Mouse (Mus musculus) liver, embryonic 15.5 days (tissue): ENCODE measurements around the gene Zmynd19. TPM values are rescaled to one million over a fixed set of nuclear protein-coding genes. Genes with fewer than 3 reads are reported as not detected.
A peak's percentile ranks its signal among the peaks of the same experiment; 100 is the strongest.

Experiments
- ATAC-seq: fragments of 200-750 bp; cut with Nextera tagmentation; 2 replicates; pipeline ENCODE4 v1.8.0; 2017; ENCODE audit warnings: moderate number of reproducible peaks, mild to moderate bottlenecking, moderate library complexity; ENCODE audit not compliant: insufficient read depth
- H3K27ac ChIP-seq: fragments of 300-500 bp; sonication (generic); replicated peaks from 2 replicates; pipeline ENCODE4 v1.5.1; 2015; ENCODE audit warnings: mild to moderate bottlenecking, inconsistent platforms
- H3K27me3 ChIP-seq: fragments of 300-500 bp; sonication (generic); 2 replicates; pipeline ENCODE4 v1.6.1; 2015; ENCODE audit warnings: mild to moderate bottlenecking, inconsistent platforms
- H3K36me3 ChIP-seq: fragments of 300-500 bp; sonication (generic); replicated peaks from 2 replicates; pipeline ENCODE4 v1.6.1; 2015; ENCODE audit warnings: moderate library complexity, mild to moderate bottlenecking, inconsistent platforms
- H3K4me1 ChIP-seq: fragments of 300-500 bp; sonication (generic); replicated peaks from 2 replicates; pipeline ENCODE4 v1.6.1; 2015; ENCODE audit warnings: inconsistent platforms
- H3K4me2 ChIP-seq: fragments of 300-500 bp; sonication (generic); 2 replicates; pipeline ENCODE4 v1.6.1; 2015; ENCODE audit warnings: moderate library complexity, mild to moderate bottlenecking, inconsistent platforms
- H3K4me3 ChIP-seq: fragments of 300-500 bp; sonication (generic); replicated peaks from 2 replicates; pipeline ENCODE4 v1.5.1; 2015; ENCODE audit warnings: mild to moderate bottlenecking, inconsistent platforms
- H3K9ac ChIP-seq: fragments of 300-500 bp; sonication (generic); 2 replicates; pipeline ENCODE4 v1.6.1; 2015; ENCODE audit warnings: moderate library complexity, mild to moderate bottlenecking, inconsistent platforms
- H3K9me3 ChIP-seq: fragments of 300-500 bp; sonication (generic); replicated peaks from 2 replicates; pipeline ENCODE4 v1.6.1; 2016; ENCODE audit warnings: inconsistent platforms
- WGBS: fragments of 180-500 bp; shearing (Covaris S2); methylation state at CpG from one replicate; pipeline ENCODE4 v1.1.7; 2015; ENCODE audit warnings: mixed read lengths; ENCODE audit not compliant: insufficient replicate concordance; 5-methylcytosine and 5-hydroxymethylcytosine counted together
- polyA plus RNA-seq: library from polyadenylated mRNA; unstranded; fragments of >200 nt; fragmentation: Nextera tagmentation; extraction: Ambion mirVana; gene quantifications from 2 replicates; pipeline ENCODE4 v1.2.1, GENCODE M21; 2015

Gene Zmynd19
- polyA plus RNA-seq, 1 experiment from 2014 or later: 10.7 TPM

GRCm38 (mm10) chr2:24919839-24920175 lies 29.8 kb upstream of the Zmynd19 start:
- WGBS: 9% methylated on average over 8 of the region's 8 CpGs
- H3K27ac ChIP-seq: peak overlapping the region; percentile 81
- H3K4me2 ChIP-seq: peak overlapping the region; percentile 72
- H3K9me3 ChIP-seq: no peaks in the 10 kb centered on the region
- peaks cover 25% of the 10 kb centered on the region for H3K4me1 ChIP-seq
- peak overlapping the region; percentile 97 for H3K4me3 ChIP-seq
- H3K9ac ChIP-seq: peak overlapping the region; percentile 64
- peak; percentile 50 for ATAC-seq
- H3K27me3 ChIP-seq: no peaks in the 10 kb centered on the region
- no peaks in the 10 kb centered on the region for H3K36me3 ChIP-seq

GRCm38 (mm10) chr2:24923561-24923960 lies 26.0 kb upstream of the Zmynd19 start:
- Histone ChIP-seq H3K4me2 (no peak overlapping the region), H3K4me1 (peaks cover 16% of the 10 kb centered on the region), H3K9ac (no peak overlapping the region), H3K36me3 (no peaks in the 10 kb centered on the region), H3K27ac (no peak overlapping the region), H3K4me3 (no peak overlapping the region), H3K9me3 (no peaks in the 10 kb centered on the region), H3K27me3 (no peaks in the 10 kb centered on the region)
- WGBS: 45% methylated on average over 2 of the region's 2 CpGs
- no peak for ATAC-seq

- peaks cover 9% of the 10 kb centered on the region for H3K4me1 ChIP-seq
Measured at GRCm38 (mm10) chr2:24925284-24925683, 24.3 kb upstream of the Zmynd19 start.

GRCm38 (mm10) chr2:24926345-24926964 lies 23.1 kb upstream of the Zmynd19 start:
- Histone ChIP-seq H3K4me3 (no peak overlapping the region), H3K9me3 (no peaks in the 10 kb centered on the region), H3K9ac (no peak overlapping the region), H3K27me3 (no peaks in the 10 kb centered on the region), H3K4me2 (no peak overlapping the region), H3K4me1 (peaks cover 6% of the 10 kb centered on the region), H3K27ac (no peak overlapping the region), H3K36me3 (no peaks in the 10 kb centered on the region)
- no peak for ATAC-seq
- 68% methylated on average over 9 of the region's 9 CpGs for WGBS

More at GRCm38 (mm10) chr2:24925284-24925683, 24.3 kb upstream of the Zmynd19 start:
- H3K9ac ChIP-seq: no peak overlapping the region
- no peak overlapping the region for H3K27ac ChIP-seq
- 76% methylated on average over 8 of the region's 8 CpGs for WGBS
- H3K4me3 ChIP-seq: no peak overlapping the region
- no peaks in the 10 kb centered on the region for H3K36me3 ChIP-seq
- no peak overlapping the region for H3K4me2 ChIP-seq
- no peaks in the 10 kb centered on the region for H3K27me3 ChIP-seq
- no peaks in the 10 kb centered on the region for H3K9me3 ChIP-seq
- no peak for ATAC-seq

GRCm38 (mm10) chr2:24926965-24927358 lies 22.6 kb upstream of the Zmynd19 start:
- no peaks in the 10 kb centered on the region for H3K36me3 ChIP-seq
- no peaks in the 10 kb centered on the region for H3K9me3 ChIP-seq
- no peak overlapping the region for H3K27ac ChIP-seq
- peaks cover 6% of the 10 kb centered on the region for H3K4me1 ChIP-seq
- no peak for ATAC-seq
- H3K27me3 ChIP-seq: no peaks in the 10 kb centered on the region
- no peak overlapping the region for H3K4me2 ChIP-seq
- H3K9ac ChIP-seq: no peak overlapping the region
- H3K4me3 ChIP-seq: no peak overlapping the region
- 35% methylated on average over 7 of the region's 7 CpGs for WGBS

GRCm38 (mm10) chr2:24927810-24928479 lies 21.6 kb upstream of the Zmynd19 start:
- no peak overlapping the region for H3K27ac ChIP-seq
- no peak overlapping the region for H3K4me2 ChIP-seq
- no peak for ATAC-seq
- H3K9me3 ChIP-seq: no peaks in the 10 kb centered on the region
- WGBS: 63% methylated on average over 4 of the region's 4 CpGs
- no peak overlapping the region for H3K9ac ChIP-seq
- H3K36me3 ChIP-seq: no peaks in the 10 kb centered on the region
- H3K4me3 ChIP-seq: no peak overlapping the region
- H3K4me1 ChIP-seq: peaks cover 6% of the 10 kb centered on the region
- no peaks in the 10 kb centered on the region for H3K27me3 ChIP-seq

- Histone ChIP-seq H3K4me2 (no peak overlapping the region), H3K36me3 (no peaks in the 10 kb centered on the region), H3K27me3 (no peaks in the 10 kb centered on the region), H3K9ac (no peak overlapping the region), H3K4me3 (no peak overlapping the region), H3K4me1 (peaks cover 14% of the 10 kb centered on the region), H3K9me3 (no peaks in the 10 kb centered on the region), H3K27ac (no peak overlapping the region)
- 73% methylated on average over 2 of the region's 2 CpGs for WGBS
- no peak for ATAC-seq
Measured at GRCm38 (mm10) chr2:24929119-24929518, 20.5 kb upstream of the Zmynd19 start.

GRCm38 (mm10) chr2:24929593-24929992 lies 20.0 kb upstream of the Zmynd19 start:
- no peak overlapping the region for H3K4me3 ChIP-seq
- no peak for ATAC-seq
- no peaks in the 10 kb centered on the region for H3K36me3 ChIP-seq
- H3K9ac ChIP-seq: no peak overlapping the region
- 79% methylated on average over 5 of the region's 5 CpGs for WGBS
- H3K4me2 ChIP-seq: no peak overlapping the region
- no peaks in the 10 kb centered on the region for H3K27me3 ChIP-seq
- peaks cover 19% of the 10 kb centered on the region for H3K4me1 ChIP-seq
- no peaks in the 10 kb centered on the region for H3K9me3 ChIP-seq
- no peak overlapping the region for H3K27ac ChIP-seq

GRCm38 (mm10) chr2:24934441-24934963 lies 15.1 kb upstream of the Zmynd19 start:
- H3K36me3 ChIP-seq: no peaks in the 10 kb centered on the region
- H3K9me3 ChIP-seq: no peaks in the 10 kb centered on the region
- H3K27me3 ChIP-seq: peaks cover 21% of the 10 kb centered on the region
- H3K4me3 ChIP-seq: peak overlapping the region; percentile 79
- 5% methylated on average over 19 of the region's 19 CpGs for WGBS
- peak overlapping the region; percentile 74 for H3K9ac ChIP-seq
- peak overlapping the region; percentile 100 for H3K4me2 ChIP-seq
- peak overlapping the region; percentile 88 for H3K27ac ChIP-seq
- peak; percentile 70 for ATAC-seq
- H3K4me1 ChIP-seq: peaks cover 26% of the 10 kb centered on the region

- Histone ChIP-seq H3K36me3 (no peaks in the 10 kb centered on the region), H3K9me3 (no peaks in the 10 kb centered on the region), H3K4me1 (peaks cover 26% of the 10 kb centered on the region), H3K9ac (peak within 1 kb of the TSS; percentile 74), H3K4me2 (peak within 1 kb of the TSS; percentile 100), H3K27me3 (peaks cover 27% of the 10 kb centered on the region), H3K27ac (peak within 1 kb of the TSS; percentile 88), H3K4me3 (peak within 1 kb of the TSS; percentile 79)
- under 1% methylated on average over 49 of the region's 49 CpGs for WGBS
- ATAC-seq: peak; percentile 92
Measured at GRCm38 (mm10) chr2:24935057-24935796, 14.4 kb upstream of the Zmynd19 start, which contains the start of gene Arrdc1. Gene Arrdc1, minus strand, starts transcription at chr2:24935252.

- 47% methylated on average over 4 of the region's 4 CpGs for WGBS
- no peaks in the 10 kb centered on the region for H3K9me3 ChIP-seq
- H3K4me3 ChIP-seq: no peak overlapping the region
- no peaks in the 10 kb centered on the region for H3K4me1 ChIP-seq
- ATAC-seq: no peak
- no peaks in the 10 kb centered on the region for H3K36me3 ChIP-seq
- H3K27ac ChIP-seq: no peak overlapping the region
- peaks cover 24% of the 10 kb centered on the region for H3K27me3 ChIP-seq
- H3K9ac ChIP-seq: no peak overlapping the region
- no peak overlapping the region for H3K4me2 ChIP-seq
Measured at GRCm38 (mm10) chr2:24942092-24942491, 7.5 kb upstream of the Zmynd19 start.
